Mouse (Mus musculus) left cerebral cortex, postnatal 25 days (tissue): ENCODE measurements around the gene Fanci. TPM values are rescaled to one million over a fixed set of nuclear protein-coding genes. Genes with fewer than 3 reads are reported as not detected.

Experiments
- DNase-seq, 2 experiments: peaks; one replicate each; pipeline ENCODE4 v3.0.0; 2022; ENCODE audit warnings: low spot score in 2 of 2, mixed read lengths in 1 of 2
- intact Hi-C: fragments of 180-260 bp; cut with DNase I; formaldehyde crosslinking; loops from one replicate; pipeline ENCODE4 v1.15.1; 2025
- total RNA-seq, 2 experiments: library from RNA; stranded (reverse); gene quantifications; 2 replicates each; pipeline ENCODE4 v1.2.3; 2021

The Fanci gene
- total RNA-seq, 2 experiments from 2014 or later = 0.57 to 0.92 TPM

- no peak for DNase-seq
- intact Hi-C loops = no loop called here
These were observed 15.0 kb upstream of the Fanci start for GRCm38 (mm10) chr7:79376516-79377275.

DNA sequence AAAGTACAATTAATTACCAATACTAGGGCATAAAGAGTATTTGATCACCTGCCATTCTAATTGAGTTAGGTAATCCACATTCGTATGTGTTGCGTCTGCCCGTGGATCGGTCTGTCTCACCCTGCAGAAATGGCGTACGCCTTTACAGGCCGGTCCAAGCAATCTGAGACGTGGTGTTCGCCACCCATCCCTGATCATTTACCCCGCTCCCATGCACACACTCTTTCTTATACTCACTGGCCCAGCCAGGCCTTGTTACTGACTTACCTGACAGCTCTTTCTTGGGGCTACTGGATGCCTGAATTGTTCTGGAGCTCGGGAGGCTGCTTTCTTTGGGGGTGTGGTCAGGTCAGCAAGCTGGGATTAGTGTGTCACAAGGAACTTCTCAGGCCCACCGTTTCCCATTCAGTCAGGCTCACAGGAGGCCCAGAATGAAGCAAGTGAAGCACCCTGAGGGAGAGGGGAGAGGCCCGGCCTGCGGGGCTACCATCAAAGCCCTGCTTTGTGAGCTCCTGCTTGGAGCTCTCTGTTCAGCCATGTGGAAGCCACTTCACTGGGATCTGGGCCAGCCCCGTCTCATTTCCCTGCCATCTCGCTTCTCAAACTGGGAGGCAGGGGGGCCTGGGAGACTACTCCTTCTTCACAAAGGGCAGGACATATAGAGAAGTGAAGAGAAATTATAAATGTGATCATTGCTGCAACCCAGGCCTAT, 5.2 kb upstream of the Fanci start, which contains the start of gene Rlbp1:
Gene Rlbp1 (minus strand): TSS at position 627 of the 712 bp plus-strand sequence.
- peak in 1 of 2 experiments; percentile 48 for DNase-seq
- intact Hi-C loops = no loop called here

DNA sequence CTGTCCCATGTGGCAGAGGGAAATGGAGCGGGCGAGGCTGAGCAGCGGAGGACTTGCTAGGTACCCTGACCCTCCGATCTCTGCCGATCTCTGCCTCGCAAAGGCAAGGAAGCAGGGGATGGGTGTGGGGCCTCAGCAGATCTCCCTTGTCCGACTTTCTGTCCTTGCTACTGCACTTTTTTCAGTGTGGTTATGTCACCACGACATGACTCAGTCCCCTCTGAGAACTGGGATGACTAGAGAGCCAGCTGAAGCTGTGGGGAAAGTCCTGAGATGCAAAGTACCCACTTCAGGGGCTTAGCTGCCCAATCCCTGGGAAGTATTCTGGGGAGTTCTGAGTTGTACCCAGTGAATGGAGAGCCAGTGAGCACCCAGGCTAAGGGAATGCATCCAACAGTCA, 4.6 kb upstream of the Fanci start:
- intact Hi-C loops = no loop called here
- no peak for DNase-seq

DNA sequence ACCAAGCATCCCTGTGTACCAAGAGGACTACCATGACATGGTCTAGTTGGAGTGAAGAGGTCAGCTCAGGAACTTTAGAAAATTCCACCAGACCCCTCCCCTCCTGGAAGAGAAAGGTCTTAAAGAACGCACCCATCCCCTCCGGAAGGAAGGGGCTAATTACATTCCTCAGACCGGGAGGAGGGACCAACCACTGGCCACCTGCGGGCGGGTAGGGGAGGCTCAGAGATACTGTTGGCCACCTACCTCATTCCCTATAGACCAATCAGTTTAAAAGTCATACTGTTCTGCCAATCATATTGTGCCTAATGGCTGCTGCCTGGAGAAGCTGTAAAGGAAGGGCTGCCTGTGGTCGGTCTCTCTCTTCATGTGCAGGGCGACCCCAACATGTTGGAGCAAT, 3.7 kb upstream of the Fanci start:
- DNase-seq = no peak
- intact Hi-C loops = no loop called here

DNA sequence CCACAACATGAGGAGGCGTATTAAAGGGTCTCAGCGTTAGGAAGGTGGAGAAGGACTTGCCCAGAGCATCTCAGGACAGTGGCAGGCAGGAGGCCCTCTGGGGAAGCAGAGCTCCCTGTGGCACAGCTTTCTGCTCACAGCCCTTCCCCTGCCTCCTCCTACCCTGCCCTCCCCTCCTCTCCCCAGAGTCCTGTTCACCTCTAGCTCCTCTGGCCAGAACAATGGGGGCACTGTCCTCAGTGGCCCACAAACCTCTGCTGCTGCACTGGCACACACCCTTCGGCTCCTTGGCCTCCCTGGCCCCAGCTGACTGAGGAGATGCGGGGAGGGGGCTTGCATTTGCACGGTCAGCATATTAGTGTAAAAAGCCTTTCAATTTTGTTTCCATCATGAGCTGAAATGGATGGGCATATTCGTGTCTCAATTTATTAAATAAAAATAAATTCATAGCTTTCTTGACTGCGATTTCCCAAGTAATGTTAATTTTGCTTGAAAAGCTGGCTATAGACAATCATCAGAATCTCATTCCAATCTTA, 3.0 kb upstream of the Fanci start:
- intact Hi-C loops = no loop called here
- DNase-seq = no peak

DNA sequence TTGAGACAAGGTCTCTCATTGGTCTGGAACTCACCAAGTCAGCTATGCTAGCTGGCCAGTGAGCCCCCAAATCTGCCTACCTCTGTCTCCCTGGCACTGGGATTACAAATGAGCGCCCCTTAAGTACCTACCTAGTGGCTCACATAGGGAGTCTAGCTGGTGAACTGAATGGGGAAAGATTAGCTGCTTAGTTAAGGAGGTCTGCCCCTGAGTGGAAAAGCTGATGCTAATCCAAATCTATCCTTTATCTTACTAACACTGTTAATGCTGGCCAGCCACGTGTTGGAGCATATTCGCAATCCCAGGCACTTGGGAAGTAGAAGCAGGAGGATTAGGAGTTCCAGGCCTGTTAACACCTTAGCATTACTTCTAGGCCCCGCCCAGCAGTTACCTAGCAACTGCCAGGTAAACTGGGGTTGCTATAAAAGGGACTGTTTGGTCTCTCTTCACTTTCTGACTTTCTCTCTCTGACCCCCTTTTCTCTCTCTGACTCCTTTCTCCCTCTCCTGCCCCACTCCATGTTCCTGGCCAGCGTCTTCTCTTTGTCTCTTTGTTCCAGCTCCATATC, 1.5 kb upstream of the Fanci start:
- intact Hi-C loops = no loop called here
- no peak for DNase-seq

GRCm38 (mm10) chr7:79391471-79391870, 258 bp upstream of the Fanci start:
- DNase-seq = peak in 1 of 2 experiments; percentile 40
- intact Hi-C loops = no loop called here

- intact Hi-C loops = loop anchor here (1.0 kb wide), 1 partner anchor 73 kb away; the partner anchor contains the start of gene Polg
- no peak for DNase-seq
These were observed 1.3 kb downstream of the Fanci start for GRCm38 (mm10) chr7:79392860-79393513.

DNA sequence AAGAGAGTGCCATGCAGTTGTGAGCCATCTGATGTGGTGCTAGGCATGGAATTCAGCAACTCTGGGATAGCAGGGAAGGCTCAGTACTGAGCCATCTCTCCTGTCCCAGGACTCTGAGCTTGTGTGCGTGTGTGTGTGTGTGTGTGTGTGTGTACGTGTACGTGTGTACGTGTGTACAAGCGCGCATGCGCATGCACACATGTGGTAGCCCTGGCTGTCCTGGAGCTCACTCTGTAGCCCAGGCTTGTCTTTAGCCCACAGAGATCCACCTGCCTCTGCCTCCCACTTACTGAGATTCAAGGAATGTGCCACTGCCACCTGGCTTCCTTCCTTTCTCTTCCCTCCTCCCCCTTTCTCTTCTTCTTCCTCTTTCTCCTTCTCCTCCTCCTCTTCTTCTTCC, 2.2 kb downstream of the Fanci start:
- no peak for DNase-seq
- intact Hi-C loops = no loop called here

DNA sequence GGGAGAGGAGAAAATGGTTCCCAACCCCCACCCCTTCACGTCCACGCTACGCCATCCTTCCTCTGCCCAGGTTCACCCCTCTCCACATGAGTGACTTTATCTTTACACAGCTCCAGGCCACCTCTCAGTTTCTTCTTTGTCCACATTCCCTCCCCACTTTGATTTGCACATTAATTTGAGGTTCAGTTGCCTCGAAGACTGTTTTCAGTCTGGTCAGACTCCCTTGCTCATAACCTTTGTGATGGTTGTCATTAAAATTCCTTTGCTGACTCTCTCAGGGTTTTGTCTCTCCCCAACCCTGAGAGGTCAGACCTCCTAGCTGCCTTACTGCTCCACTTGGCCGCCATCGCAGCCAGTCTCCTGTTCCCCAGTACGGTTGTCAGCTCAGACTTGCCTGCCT, 2.9 kb downstream of the Fanci start:
- no peak for DNase-seq
- intact Hi-C loops = no loop called here

- intact Hi-C loops = no loop called here
These were observed 3.5 kb downstream of the Fanci start for GRCm38 (mm10) chr7:79395186-79395585.

DNA sequence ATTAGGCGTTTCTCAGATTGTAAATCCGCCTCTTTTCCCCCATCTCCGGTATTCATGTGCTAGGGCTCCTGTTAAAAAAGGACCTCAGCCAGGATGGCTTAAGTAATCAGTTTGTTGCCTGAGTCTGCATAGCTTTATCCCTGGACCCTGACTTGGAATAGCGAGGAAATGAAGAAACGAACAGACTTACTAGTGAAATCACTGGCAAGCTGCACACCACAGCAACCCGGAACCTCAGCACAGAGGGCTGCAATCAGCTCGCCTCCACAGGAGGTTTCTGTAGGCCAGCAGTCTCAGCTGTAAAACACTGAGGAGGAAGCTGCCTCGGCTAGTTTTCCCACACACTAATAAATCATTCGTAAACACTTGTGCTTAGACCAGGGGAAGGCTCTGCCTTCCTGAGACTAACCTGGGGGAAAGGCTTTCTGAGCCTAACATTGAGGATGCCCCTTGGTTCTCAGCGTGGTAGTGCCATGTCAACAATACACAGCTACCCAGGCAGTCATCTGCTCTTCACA, 5.8 kb downstream of the Fanci start:
- intact Hi-C loops = no loop called here

More at GRCm38 (mm10) chr7:79395186-79395585, 3.5 kb downstream of the Fanci start:
- no peak for DNase-seq

DNA sequence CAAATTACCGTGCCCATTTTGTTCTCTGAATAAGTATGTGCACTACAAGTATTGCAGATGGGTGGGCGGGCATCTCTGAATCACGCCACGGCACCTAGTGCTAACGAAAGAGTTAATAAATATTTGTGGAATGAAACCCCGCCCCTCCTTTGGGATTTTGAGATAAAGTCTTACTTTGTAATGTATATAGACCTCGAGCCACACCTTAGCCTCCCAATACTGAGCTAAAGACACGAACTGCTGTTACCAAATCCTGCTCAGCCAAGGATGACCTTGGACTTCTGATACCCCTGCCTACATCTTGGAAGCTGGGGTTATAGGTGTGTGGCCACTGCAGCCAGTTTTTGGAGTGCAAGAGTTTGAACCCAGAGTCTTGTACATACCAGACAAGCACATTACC, 6.7 kb downstream of the Fanci start:
- intact Hi-C loops = no loop called here

More for the DNA sequence above, 5.8 kb downstream of the Fanci start:
- DNase-seq = no peak

DNA sequence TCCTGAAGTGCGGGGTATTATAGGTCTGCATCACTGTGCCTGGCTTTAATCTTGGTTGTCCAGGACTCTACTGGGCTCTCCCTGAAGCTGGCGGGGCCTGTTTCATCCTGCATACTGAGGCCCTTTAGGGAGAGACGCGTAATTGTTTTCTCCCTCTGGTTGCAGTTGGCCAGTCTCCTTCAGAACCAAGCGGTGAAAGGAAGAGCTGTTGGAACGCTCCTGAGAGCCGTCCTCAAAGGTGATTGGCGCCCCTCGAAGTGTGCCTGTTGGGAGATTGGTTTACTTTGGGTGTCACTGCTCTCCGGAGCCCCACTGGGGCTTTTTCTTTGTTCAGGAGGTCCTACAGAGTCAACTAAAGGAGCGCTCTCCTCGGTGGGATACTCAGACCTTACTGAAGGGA, 7.2 kb downstream of the Fanci start:
- no peak for DNase-seq
- intact Hi-C loops = no loop called here

More for the DNA sequence above, 6.7 kb downstream of the Fanci start:
- no peak for DNase-seq

GRCm38 (mm10) chr7:79400296-79400695, 8.6 kb downstream of the Fanci start:
- intact Hi-C loops = no loop called here
- DNase-seq = no peak

DNA sequence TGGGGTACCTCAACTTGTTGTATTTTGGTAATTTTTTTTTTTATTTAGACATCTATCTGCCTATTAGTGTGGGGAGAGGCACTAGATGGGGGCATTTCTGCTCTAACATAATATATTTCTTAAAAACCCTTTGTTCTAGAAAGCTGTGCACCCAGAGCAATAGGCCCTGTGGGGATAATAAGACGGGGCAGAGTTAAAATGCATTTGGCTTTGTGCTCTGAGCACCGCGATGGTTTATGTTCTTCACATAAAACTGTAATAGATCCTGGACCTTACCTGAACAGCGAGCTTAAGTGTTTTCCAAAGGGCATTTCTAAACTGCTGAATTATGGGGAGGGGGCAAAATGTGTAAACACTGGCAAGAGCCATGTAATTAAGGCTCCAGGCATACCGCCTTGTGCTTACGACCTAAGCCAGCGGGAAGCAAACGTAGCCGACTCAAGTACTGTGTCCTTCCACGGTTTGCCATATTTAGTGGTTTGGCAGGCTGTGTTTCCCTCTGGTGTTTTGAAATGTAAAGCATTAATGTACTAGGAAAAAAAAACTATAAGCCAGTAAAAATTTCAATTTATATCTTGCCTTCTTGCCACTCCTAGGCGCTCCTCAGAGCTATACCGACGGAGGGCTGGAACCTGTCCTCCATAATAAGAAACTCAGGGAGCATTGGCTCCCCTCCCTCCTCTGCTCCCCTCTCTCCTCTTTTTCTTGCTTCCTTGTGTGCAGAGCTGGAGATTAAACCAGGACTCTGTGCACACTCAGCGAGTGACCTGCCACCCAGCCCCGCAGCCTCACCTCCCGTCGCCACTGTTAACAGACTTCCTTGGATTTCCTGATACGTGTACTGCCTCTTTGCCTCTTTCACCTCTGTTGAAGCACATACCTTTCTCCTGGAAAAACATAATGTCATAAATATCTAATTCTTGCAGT, 23.0 kb downstream of the Fanci start:
- intact Hi-C loops = no loop called here
- DNase-seq = no peak

DNA sequence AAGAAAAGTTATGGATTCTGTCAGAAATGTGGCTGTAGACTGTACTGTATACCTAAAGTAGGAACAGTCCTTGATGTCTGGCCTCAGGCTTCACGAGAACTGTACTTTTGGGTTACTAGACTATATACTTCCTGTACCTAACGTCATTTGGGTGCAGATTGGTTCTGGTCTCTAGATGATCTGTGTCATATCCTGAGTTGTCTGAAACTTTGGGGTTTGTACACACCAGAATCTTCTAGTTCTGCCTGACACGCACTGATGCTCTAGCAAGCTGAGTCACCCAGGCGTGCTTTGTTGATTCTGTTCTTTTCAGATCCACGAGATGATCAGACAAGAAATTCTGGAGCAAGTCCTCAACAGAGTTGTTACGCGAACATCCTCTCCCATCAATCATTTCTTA, 28.2 kb downstream of the Fanci start:
- intact Hi-C loops = no loop called here
- no peak for DNase-seq

- no peak for DNase-seq
- intact Hi-C loops = no loop called here
These were observed 31.1 kb downstream of the Fanci start for GRCm38 (mm10) chr7:79422876-79423275.

DNA sequence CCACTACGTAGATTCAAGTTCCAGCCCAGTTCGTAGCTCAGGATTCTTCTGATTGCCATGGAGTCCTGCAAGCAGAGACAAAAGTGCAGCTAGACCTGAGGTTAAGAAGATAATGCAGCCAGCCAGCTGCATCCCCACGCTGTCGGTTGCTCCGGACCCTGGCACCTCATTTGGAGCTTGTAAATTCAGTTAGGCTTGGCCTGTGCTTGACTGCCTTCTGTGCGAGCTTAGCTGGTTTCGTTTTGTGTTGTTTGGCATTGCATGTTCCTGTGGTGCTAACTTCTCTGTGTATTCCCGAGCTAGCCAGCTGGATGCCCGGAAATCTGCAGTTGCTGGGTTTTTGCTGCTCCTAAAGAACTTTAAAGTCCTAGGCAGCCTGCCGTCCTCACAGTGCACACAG, 34.1 kb downstream of the Fanci start:
- intact Hi-C loops = no loop called here
- no peak for DNase-seq
